Mouse (Mus musculus): Measurements from ENCODE around the gene Zranb1.
A peak's percentile ranks its signal among the peaks of the same experiment; 100 is the strongest.

Gene Zranb1

GRCm38 (mm10) chr7:132930850-132931559 lies at the start of gene Zranb1:
Gene Zranb1 (plus strand): TSS chr7:132931142.
- DNase-seq (ENCODE audit: low read depth), result peak; percentile 95

GRCm38 (mm10) chr7:132882343-132882742 lies 48.6 kb upstream of the Zranb1 start:
- peak; percentile 33 for DNase-seq (ENCODE audit: low read depth)

GRCm38 (mm10) chr7:132884031-132884430 lies 46.9 kb upstream of the Zranb1 start:
- DNase-seq (ENCODE audit: low read depth), result no peak

GRCm38 (mm10) chr7:132887019-132887804 lies 43.7 kb upstream of the Zranb1 start:
- DNase-seq (ENCODE audit: low read depth), result no peak

GRCm38 (mm10) chr7:132888052-132888451 lies 42.9 kb upstream of the Zranb1 start:
- no peak for DNase-seq (ENCODE audit: low read depth)

- DNase-seq (ENCODE audit: low read depth), result no peak
Measured at GRCm38 (mm10) chr7:132888518-132889249, 42.3 kb upstream of the Zranb1 start.

- no peak for DNase-seq (ENCODE audit: low read depth)
Measured at GRCm38 (mm10) chr7:132889691-132890090, 41.3 kb upstream of the Zranb1 start.

- no peak for DNase-seq (ENCODE audit: low read depth)
Measured at GRCm38 (mm10) chr7:132890201-132890600, 40.7 kb upstream of the Zranb1 start.

- no peak for DNase-seq (ENCODE audit: low read depth)
Measured at GRCm38 (mm10) chr7:132891561-132892310, 39.2 kb upstream of the Zranb1 start.

- DNase-seq (ENCODE audit: low read depth), result no peak
Measured at GRCm38 (mm10) chr7:132892311-132892661, 38.7 kb upstream of the Zranb1 start.

- DNase-seq (ENCODE audit: low read depth), result no peak
Measured at GRCm38 (mm10) chr7:132892806-132893205, 38.1 kb upstream of the Zranb1 start.

GRCm38 (mm10) chr7:132893336-132893735 lies 37.6 kb upstream of the Zranb1 start:
- DNase-seq (ENCODE audit: low read depth), result no peak

GRCm38 (mm10) chr7:132894841-132895555 lies 35.9 kb upstream of the Zranb1 start:
- DNase-seq (ENCODE audit: low read depth), result no peak

GRCm38 (mm10) chr7:132896206-132896815 lies 34.6 kb upstream of the Zranb1 start:
- DNase-seq (ENCODE audit: low read depth), result no peak

GRCm38 (mm10) chr7:132897258-132897657 lies 33.7 kb upstream of the Zranb1 start:
- no peak for DNase-seq (ENCODE audit: low read depth)

- peak; percentile 33 for DNase-seq (ENCODE audit: low read depth)
Measured at GRCm38 (mm10) chr7:132898234-132898633, 32.7 kb upstream of the Zranb1 start.

- no peak for DNase-seq (ENCODE audit: low read depth)
Measured at GRCm38 (mm10) chr7:132900826-132901531, 30.0 kb upstream of the Zranb1 start.

- no peak for DNase-seq (ENCODE audit: low read depth)
Measured at GRCm38 (mm10) chr7:132903796-132904195, 27.1 kb upstream of the Zranb1 start.

- no peak for DNase-seq (ENCODE audit: low read depth)
Measured at GRCm38 (mm10) chr7:132921971-132922370, 9.0 kb upstream of the Zranb1 start.

- DNase-seq (ENCODE audit: low read depth), result no peak
Measured at GRCm38 (mm10) chr7:132925227-132925626, 5.7 kb upstream of the Zranb1 start.

All from c-Kit-positive CD71-positive TER-119-negative erythroid progenitor cells, embryonic 14.5 days (primary cell).